Mouse (Mus musculus) cortical plate, adult 2 months (tissue): ENCODE measurements around the gene Ckap5.

Source experiments
- CTCF ChIP-seq: fragments of 200-500 bp; IDR thresholded peaks from 2 replicates; pipeline ENCODE4 v1.5.1; 2011; ENCODE audit warnings: mild to moderate bottlenecking, control low read depth, low read length; ENCODE audit not compliant: insufficient read depth; ENCODE audit errors: extremely low read depth
- POLR2A ChIP-seq: fragments of 200-500 bp; IDR thresholded peaks from 2 replicates; pipeline ENCODE4 v1.6.1; 2011; ENCODE audit warnings: mild to moderate bottlenecking, low read length, control low read depth; ENCODE audit not compliant: insufficient read depth; ENCODE audit errors: extremely low read depth

DNA sequence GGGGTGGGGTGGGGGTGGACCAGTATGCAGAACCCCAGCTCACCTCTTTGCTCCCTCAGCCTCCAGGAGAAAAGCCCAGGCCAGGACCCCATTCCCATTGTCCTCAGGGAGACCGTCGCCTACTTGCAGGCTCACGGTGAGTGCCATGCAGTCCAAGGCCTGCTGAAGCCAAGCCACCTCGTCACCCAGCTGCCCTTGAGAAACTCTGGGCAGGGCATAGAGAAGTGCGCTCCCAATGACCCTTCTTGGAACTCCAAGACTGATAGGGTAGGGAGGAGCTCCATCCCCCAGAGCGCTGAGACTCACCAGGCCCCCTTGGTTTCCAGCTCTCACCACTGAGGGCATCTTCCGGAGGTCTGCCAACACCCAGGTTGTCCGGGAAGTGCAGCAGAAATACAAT lies 142.8 kb downstream of the Ckap5 start:
- no peak for TF ChIP-seq CTCF
- TF ChIP-seq POLR2A: no peak
